Mouse (Mus musculus) Patski (cell line): Measurements from ENCODE around the gene Il1rapl1. TPM values are rescaled to one million over a fixed set of nuclear protein-coding genes. Genes with fewer than 3 reads are reported as not detected.

Experiments used
- ATAC-seq: fragments of 100-300 bp; one replicate; pipeline ENCODE4 v1.8.0; 2021
- CTCF ChIA-PET: fragments of 350-600 bp; sonication (Branson Sonifier 250); formaldehyde crosslinking; loops from one replicate; lab custom pipeline; 2022; ENCODE audit warnings: inconsistent platforms; lab: Charles Lee
- POLR2A ChIA-PET: fragments of 350-600 bp; sonication (Branson Sonifier 250); formaldehyde crosslinking; loops from one replicate; lab custom pipeline; 2022; ENCODE audit warnings: antibody characterized with exemption, inconsistent platforms; lab: Charles Lee
- DNase-seq: peaks from one replicate; pipeline ENCODE4 v3.0.0-alpha.2; 2011; ENCODE audit warnings: low read depth, low spot score
- H3K27me3 ChIP-seq: fragments of 371-371 bp; one replicate; pipeline ENCODE4 v1.5.1; 2021
- CTCF ChIP-seq: fragments of 100-300 bp; IDR thresholded peaks from one replicate; pipeline ENCODE4 v1.5.1; 2021
- in situ Hi-C: fragments of 300-500 bp; cut with MboI; formaldehyde crosslinking; loops from 3 replicates; pipeline ENCODE4 v1.11.1; 2018; ENCODE audit warnings: low pct_unique_long_range_greater_than_20kb, mixed read lengths
- polyA plus RNA-seq: library from polyadenylated mRNA; unstranded; gene quantifications from one replicate; pipeline ENCODE4 v1.2.3, GENCODE M21; 2021

Il1rapl1 gene
- polyA plus RNA-seq, 1 experiment from 2014 or later, result not detected

GRCm38 (mm10) chrX:86949112-86949511 is 1166.3 kb downstream of the Il1rapl1 start:
- no peak for TF ChIP-seq CTCF
- ChIA-PET CTCF (no interaction called here), POLR2A (no interaction called here)
- ATAC-seq (no peak), DNase-seq (no peak)
- H3K27me3 ChIP-seq, result peaks cover 24% of the 10 kb centered on the region
- in situ Hi-C loops, result no loop called here

- CTCF ChIA-PET, result no interaction called here
- ATAC-seq (no peak), DNase-seq (no peak)
- TF ChIP-seq CTCF, result no peak
- H3K27me3 ChIP-seq, result peaks cover 59% of the 10 kb centered on the region
- in situ Hi-C loops, result no loop called here
- POLR2A ChIA-PET, result no interaction called here
Observed at GRCm38 (mm10) chrX:86854835-86855234, 1260.6 kb downstream of the Il1rapl1 start.

- DNase-seq (no peak), ATAC-seq (no peak)
- POLR2A ChIA-PET, result no interaction called here
- TF ChIP-seq CTCF, result no peak
- peaks cover 45% of the 10 kb centered on the region for H3K27me3 ChIP-seq
- CTCF ChIA-PET, result no interaction called here
- in situ Hi-C loops, result no loop called here
Observed at GRCm38 (mm10) chrX:86808218-86808617, 1307.2 kb downstream of the Il1rapl1 start.

- POLR2A ChIA-PET, result no interaction called here
- no peak for TF ChIP-seq CTCF
- CTCF ChIA-PET, result no interaction called here
Observed at GRCm38 (mm10) chrX:86802725-86803124, 1312.7 kb downstream of the Il1rapl1 start.

GRCm38 (mm10) chrX:86728803-86729202 is 1386.6 kb downstream of the Il1rapl1 start:
- ChIA-PET POLR2A (no interaction called here), CTCF (no interaction called here)
- H3K27me3 ChIP-seq, result peaks cover 59% of the 10 kb centered on the region
- in situ Hi-C loops, result no loop called here
- TF ChIP-seq CTCF, result no peak
- DNase-seq (no peak), ATAC-seq (no peak)

More at GRCm38 (mm10) chrX:86802725-86803124, 1312.7 kb downstream of the Il1rapl1 start:
- DNase-seq (no peak), ATAC-seq (no peak)
- H3K27me3 ChIP-seq, result peaks cover 57% of the 10 kb centered on the region
- in situ Hi-C loops, result no loop called here
